29 mouse cellular contexts compared by ENCODE assay signal in the genomic region with DNA sequence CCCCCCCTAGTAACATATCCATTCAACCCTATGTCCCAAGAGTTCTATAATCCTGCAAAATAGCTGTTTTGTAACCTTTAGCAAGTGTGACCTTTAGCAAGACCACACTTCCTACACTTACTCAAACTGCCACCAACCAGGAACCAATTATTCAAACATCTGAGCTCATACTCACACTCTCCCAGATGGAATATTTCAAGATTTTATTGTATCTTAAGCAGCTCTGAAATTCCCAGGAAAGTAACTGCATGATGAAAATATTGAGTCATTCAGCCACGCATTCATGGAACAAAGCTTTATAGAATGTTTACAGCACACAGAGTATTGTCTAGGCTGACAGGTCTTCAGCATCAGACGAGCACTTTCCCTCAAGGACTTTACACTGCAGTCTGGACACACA.
DNase-seq lines count a peak whose midpoint lies in the region; ATAC-seq and TF ChIP-seq lines count a peak whose summit lies in the region.
"Had no signal": no experiment of that assay in that cellular context is flagged by ENCODE, and none has a peak within 500 bp of the region (broad histone marks: within the 10 kb centered on the region; RNA-seq: fewer than 3 reads in every experiment).

No protein-coding gene starts in this region.

- no peak for TF ChIP-seq CTCF in kidney, postnatal 0 days (IDR thresholded peaks at IDR 0.05; ENCODE audit: low read depth)
- TF ChIP-seq CTCF in embryonic fibroblast, embryonic 13.5 days (IDR thresholded peaks at IDR 0.05; ENCODE audit: borderline replicate concordance, insufficient read depth, low read length) = no peak

- H3K4me3 ChIP-seq in kidney, postnatal 0 days (replicated peaks; ENCODE audit: low read depth, low read length) = no peak overlapping the region
- no peak overlapping the region for H3K4me3 ChIP-seq in embryonic fibroblast, embryonic 13.5 days (ENCODE audit: insufficient read depth, low read length)
- no peak overlapping the region for H3K4me3 ChIP-seq in forebrain, embryonic 16.5 days (replicated peaks; ENCODE audit: low read length)
- H3K4me3 ChIP-seq: embryonic facial prominence, embryonic 10.5 days; embryonic facial prominence, embryonic 13.5 days; forebrain, embryonic 10.5 days; forebrain, embryonic 13.5 days; heart, adult 2 months; heart, embryonic 10.5 days; heart, embryonic 13.5 days; hindbrain, embryonic 15.5 days had no signal

- H3K9ac ChIP-seq in kidney, postnatal 0 days (ENCODE audit: low read depth, low read length) = no peak overlapping the region
- H3K9ac ChIP-seq in forebrain, embryonic 16.5 days (replicated peaks; ENCODE audit: low read depth, low read length) = no peak overlapping the region
- H3K9ac ChIP-seq: embryonic facial prominence, embryonic 13.5 days; forebrain, embryonic 13.5 days; forebrain, postnatal 0 days; heart, embryonic 13.5 days; hindbrain, embryonic 15.5 days had no signal

- H3K27ac ChIP-seq in kidney, postnatal 0 days = no peak overlapping the region
- peak overlapping the region; percentile 38; the same call in 1 of the 2 replicates for H3K27ac ChIP-seq in embryonic fibroblast, embryonic 13.5 days (ENCODE audit: insufficient read depth, low read length)
- no peak overlapping the region for H3K27ac ChIP-seq in forebrain, embryonic 16.5 days (ENCODE audit: low read length)
- H3K27ac ChIP-seq: embryonic facial prominence, embryonic 10.5 days; embryonic facial prominence, embryonic 13.5 days; forebrain, embryonic 10.5 days; forebrain, embryonic 13.5 days; heart, adult 2 months; heart, embryonic 10.5 days; heart, embryonic 13.5 days; hindbrain, embryonic 15.5 days had no signal

- no peak for TF ChIP-seq POLR2A in embryonic fibroblast, embryonic 13.5 days (IDR thresholded peaks at IDR 0.05; ENCODE audit: low read depth, low read length)

- H3K36me3 ChIP-seq in kidney, postnatal 0 days (ENCODE audit: insufficient read depth, low read length) = no peaks in the 10 kb centered on the region
- no peaks in the 10 kb centered on the region for H3K36me3 ChIP-seq in forebrain, embryonic 16.5 days (ENCODE audit: control insufficient read depth, insufficient read depth)
- H3K36me3 ChIP-seq: embryonic facial prominence, embryonic 10.5 days; embryonic facial prominence, embryonic 13.5 days; forebrain, embryonic 10.5 days; heart, embryonic 10.5 days; heart, embryonic 13.5 days; hindbrain, embryonic 15.5 days had no signal

- WGBS in kidney, postnatal 0 days = 34% methylated on average over 2 of the region's 2 CpGs
- WGBS in forebrain, embryonic 16.5 days = 47% methylated on average over 2 of the region's 2 CpGs

- H3K4me2 ChIP-seq in kidney, postnatal 0 days (ENCODE audit: low read length) = no peak overlapping the region
- H3K4me2 ChIP-seq in forebrain, embryonic 16.5 days (ENCODE audit: low read length) = no peak overlapping the region
- H3K4me2 ChIP-seq: embryonic facial prominence, embryonic 13.5 days; forebrain, embryonic 13.5 days; heart, embryonic 13.5 days; hindbrain, embryonic 15.5 days had no signal

- 0 out of 2 replicates have a peak, but pooled peaks have one; percentile 25 for ATAC-seq in kidney, postnatal 0 days (replicated peaks; ENCODE audit: low FRiP score, low read depth)
- no peak for ATAC-seq in forebrain, embryonic 16.5 days
- ATAC-seq: activated CD4-positive, CD25-positive, alpha-beta regulatory T cell, adult 4 months; CD4-positive, CD25-positive, alpha-beta regulatory T cell, adult 4 months; forebrain, embryonic 13.5 days; forebrain, postnatal 0 days; intestine, postnatal 0 days had no signal

- H3K9me3 ChIP-seq in kidney, postnatal 0 days (replicated peaks; ENCODE audit: low read length) = no peaks in the 10 kb centered on the region
- no peaks in the 10 kb centered on the region for H3K9me3 ChIP-seq in forebrain, embryonic 16.5 days (ENCODE audit: control insufficient read depth, low read length)
- H3K9me3 ChIP-seq: embryonic facial prominence, embryonic 10.5 days; embryonic facial prominence, embryonic 13.5 days; forebrain, embryonic 10.5 days; forebrain, embryonic 13.5 days; heart, embryonic 10.5 days; hindbrain, embryonic 15.5 days had no signal

- no peaks in the 10 kb centered on the region for H3K4me1 ChIP-seq in kidney, postnatal 0 days (replicated peaks; ENCODE audit: insufficient read depth, low read length)
- peaks cover 3% of the 10 kb centered on the region; the same call in 1 of the 2 replicates for H3K4me1 ChIP-seq in embryonic fibroblast, embryonic 13.5 days (ENCODE audit: control insufficient read depth, insufficient read depth, low read length)
- no peaks in the 10 kb centered on the region for H3K4me1 ChIP-seq in forebrain, embryonic 16.5 days (replicated peaks; ENCODE audit: control insufficient read depth, insufficient read depth, low read length)
- H3K4me1 ChIP-seq: embryonic facial prominence, embryonic 10.5 days; embryonic facial prominence, embryonic 13.5 days; forebrain, embryonic 10.5 days; forebrain, embryonic 13.5 days; heart, embryonic 10.5 days; heart, embryonic 13.5 days; hindbrain, embryonic 15.5 days had no signal

- peak; percentile 76 for DNase-seq in kidney, postnatal 0 days (ENCODE audit: low spot score)
- DNase-seq in kidney, postnatal 25 days = no peak
- peak; percentile 59 for DNase-seq in NIH3T3 (ENCODE audit: low read depth)
- DNase-seq in right cerebral cortex, postnatal 14 days = no peak
- DNase-seq: adrenal gland, postnatal 10 days; adrenal gland, postnatal 36 days; cerebellum, adult 11 months; cerebellum, adult 2 months; cerebellum, adult 9-11 months; cerebellum, postnatal 36 days; embryo, embryonic 11 days; forebrain, postnatal 0 days; gastrocnemius, postnatal 10 days; gastrocnemius, postnatal 36 days; heart, adult 2 months; heart, postnatal 14 days; heart, postnatal 4 days had no signal

- no peaks in the 10 kb centered on the region for H3K27me3 ChIP-seq in kidney, postnatal 0 days (ENCODE audit: insufficient read depth, low read length)
- no peaks in the 10 kb centered on the region for H3K27me3 ChIP-seq in forebrain, embryonic 16.5 days (replicated peaks; ENCODE audit: control insufficient read depth, insufficient read depth, low read length)
- H3K27me3 ChIP-seq: embryonic facial prominence, embryonic 13.5 days; forebrain, embryonic 13.5 days; heart, embryonic 13.5 days; hindbrain, embryonic 15.5 days had no signal

Comparison
In these comparisons a context has a peak if more than half of its experiments do, and no peak if none do; other contexts are left out.
1. DNase-seq: peak in kidney, postnatal 0 days (single experiment) and NIH3T3 (single experiment); none in kidney, postnatal 25 days (0 of 2) and right cerebral cortex, postnatal 14 days (single experiment).